Mouse (Mus musculus) cortical plate, adult 2 months (tissue): ENCODE measurements around the gene Magoh.

ENCODE experiments used
- CTCF ChIP-seq: fragments of 200-500 bp; IDR thresholded peaks from 2 replicates; pipeline ENCODE4 v1.5.1; 2011; ENCODE audit warnings: mild to moderate bottlenecking, control low read depth, low read length; ENCODE audit not compliant: insufficient read depth; ENCODE audit errors: extremely low read depth
- POLR2A ChIP-seq: fragments of 200-500 bp; IDR thresholded peaks from 2 replicates; pipeline ENCODE4 v1.6.1; 2011; ENCODE audit warnings: mild to moderate bottlenecking, low read length, control low read depth; ENCODE audit not compliant: insufficient read depth; ENCODE audit errors: extremely low read depth

DNA sequence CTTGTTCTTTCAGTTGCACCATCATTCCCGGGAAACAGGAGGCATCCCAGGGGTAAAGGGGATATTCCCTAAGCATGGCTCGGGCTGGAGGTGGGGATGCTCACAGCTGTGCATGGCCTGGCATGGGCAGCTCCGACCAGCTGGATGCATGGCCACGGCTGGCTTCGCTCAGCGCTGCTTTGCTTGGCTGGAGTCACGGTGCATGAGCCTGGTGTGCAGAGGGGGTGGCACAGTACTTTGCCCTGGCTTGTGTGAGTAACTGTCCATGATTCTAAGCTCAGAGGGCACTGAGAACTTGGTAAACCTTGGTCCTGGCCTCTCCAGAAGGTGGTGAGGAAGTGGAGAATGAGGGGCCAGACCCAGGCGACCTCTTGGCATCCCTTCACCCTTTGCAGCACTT is 29.5 kb upstream of the Magoh start:
- TF ChIP-seq POLR2A (no peak), CTCF (no peak)
